Mouse (Mus musculus) frontal cortex, postnatal 10 days (tissue): ENCODE measurements around the gene Oscp1.
"Not testable (repeated sequence)": the region's sequence is repeated elsewhere in the genome, so short reads cannot be mapped to it uniquely, and the experiment has no call there.

Experiments used
- DNase-seq, 2 experiments: peaks; one replicate each; pipeline ENCODE4 v3.0.0; 2022; ENCODE audit warnings: low spot score in 2 of 2, mixed read lengths in 1 of 2

The Oscp1 gene

GRCm38 (mm10) chr4:126083021-126083420, 24.7 kb downstream of the Oscp1 start:
- DNase-seq, result no peak

DNA sequence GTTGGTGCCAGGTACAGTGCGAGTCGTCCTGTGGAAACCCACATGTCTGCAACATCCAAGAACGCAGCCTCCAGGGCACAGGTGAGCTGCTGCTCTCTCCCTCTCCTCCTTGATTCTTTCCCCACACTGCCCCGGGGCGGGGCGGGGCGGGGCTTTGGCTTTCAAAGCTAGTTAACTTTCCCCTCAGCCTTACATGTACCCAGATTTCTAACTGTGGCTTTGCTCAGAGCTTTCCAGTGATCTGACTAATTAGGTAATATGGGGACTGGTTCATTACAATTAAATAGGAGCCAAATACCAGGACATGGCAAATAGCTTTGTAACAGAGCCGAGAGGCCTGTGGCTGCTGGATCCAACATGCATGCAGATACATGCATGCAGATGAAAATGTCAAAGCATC, 26.0 kb downstream of the Oscp1 start:
- no peak for DNase-seq

DNA sequence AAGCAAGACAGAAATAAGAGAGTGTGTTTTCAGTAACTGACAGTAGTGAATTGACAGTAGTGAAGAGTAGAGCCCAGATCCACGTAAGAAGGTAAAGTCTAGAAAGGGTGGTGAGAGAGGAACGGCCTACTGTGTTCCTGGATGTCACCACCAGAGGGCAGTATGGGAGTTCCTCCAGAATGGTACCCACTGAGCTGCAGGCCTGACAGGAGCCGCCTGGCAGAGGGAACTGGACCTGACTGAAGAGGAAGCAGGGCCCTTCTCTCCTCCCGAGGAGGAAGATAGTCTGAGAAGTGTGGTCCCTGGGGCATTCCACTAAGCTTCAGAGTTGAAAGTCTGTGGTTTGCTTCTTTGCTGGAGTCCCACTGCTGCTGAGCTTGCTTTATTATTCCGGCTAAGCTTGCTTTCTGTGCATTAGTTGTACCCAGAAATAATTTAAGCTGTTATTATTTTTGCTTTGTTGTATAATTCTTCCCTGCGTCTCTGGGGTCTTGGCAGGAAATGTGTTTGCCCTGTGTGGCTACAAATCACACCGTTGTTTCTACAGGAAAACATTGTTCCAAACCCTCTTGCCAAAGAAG, 27.7 kb downstream of the Oscp1 start:
- DNase-seq, result peak; percentile 45 to 72

DNA sequence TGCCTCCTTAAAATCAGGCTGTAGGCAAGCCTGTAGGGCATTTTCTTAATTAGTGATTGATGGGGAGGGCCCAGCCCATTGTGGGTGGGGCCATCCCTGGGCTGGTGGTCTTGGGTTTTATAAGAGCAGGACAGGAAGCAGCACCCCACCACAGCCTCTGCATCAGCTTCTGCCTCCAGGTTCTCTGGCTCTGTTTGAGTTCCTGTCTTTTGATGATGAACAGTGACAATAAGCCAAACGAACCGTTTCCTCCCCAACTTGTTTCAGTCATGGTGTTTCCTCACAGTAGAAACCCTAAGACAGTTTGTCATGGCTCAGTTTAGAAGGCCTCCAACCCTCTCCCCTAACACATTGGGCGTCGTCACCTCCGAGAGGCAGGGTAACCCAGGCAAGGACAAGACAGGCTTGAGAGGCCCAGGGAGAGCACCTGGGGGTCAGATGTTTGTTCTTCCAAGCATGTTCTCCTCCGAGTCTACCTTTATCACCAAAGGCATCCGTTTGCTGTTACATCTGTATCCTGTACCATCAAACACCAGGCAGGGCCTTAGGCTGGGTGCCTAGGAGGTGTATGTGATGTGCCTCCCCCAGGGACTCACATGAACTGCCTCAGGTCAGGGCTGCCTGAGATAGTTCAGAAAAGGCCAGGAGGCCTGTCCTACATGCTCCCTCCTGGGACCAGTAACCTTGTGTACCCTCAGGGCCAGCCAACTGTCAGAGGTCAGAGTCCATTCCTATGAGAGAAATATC, 31.9 kb downstream of the Oscp1 start:
- DNase-seq, result no peak

DNA sequence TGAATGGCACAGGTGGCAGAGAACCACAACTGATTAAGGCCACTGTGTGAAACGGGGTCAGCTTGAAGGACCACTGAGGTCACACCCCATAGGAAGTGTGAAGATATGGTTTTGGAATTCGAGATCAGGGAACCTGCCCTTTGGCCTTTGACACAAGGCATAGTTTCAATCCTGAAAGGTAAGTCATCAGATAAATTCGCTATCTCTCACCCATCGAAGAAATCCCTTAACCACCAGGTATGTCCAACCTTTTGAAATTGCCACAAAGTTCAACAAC, 32.4 kb downstream of the Oscp1 start:
- no peak for DNase-seq

- DNase-seq, result no peak
These were observed 33.5 kb downstream of the Oscp1 start for GRCm38 (mm10) chr4:126091873-126092272.

GRCm38 (mm10) chr4:126095622-126096430, 37.5 kb downstream of the Oscp1 start:
- not testable (repeated sequence) for DNase-seq

GRCm38 (mm10) chr4:126096464-126097111, 38.2 kb downstream of the Oscp1 start, which contains the start of gene Lsm10:
Lsm10 (plus strand) TSS chr4:126096623.
- DNase-seq, result peak; percentile 92 to 95

GRCm38 (mm10) chr4:126097711-126098253, 39.4 kb downstream of the Oscp1 start:
- no peak for DNase-seq

- DNase-seq, result no peak
These were observed 41.0 kb downstream of the Oscp1 start for GRCm38 (mm10) chr4:126099365-126099764.

GRCm38 (mm10) chr4:126100764-126101163, 42.4 kb downstream of the Oscp1 start:
- no peak for DNase-seq

- DNase-seq, result no peak
These were observed 43.9 kb downstream of the Oscp1 start for GRCm38 (mm10) chr4:126102061-126102841.

DNA sequence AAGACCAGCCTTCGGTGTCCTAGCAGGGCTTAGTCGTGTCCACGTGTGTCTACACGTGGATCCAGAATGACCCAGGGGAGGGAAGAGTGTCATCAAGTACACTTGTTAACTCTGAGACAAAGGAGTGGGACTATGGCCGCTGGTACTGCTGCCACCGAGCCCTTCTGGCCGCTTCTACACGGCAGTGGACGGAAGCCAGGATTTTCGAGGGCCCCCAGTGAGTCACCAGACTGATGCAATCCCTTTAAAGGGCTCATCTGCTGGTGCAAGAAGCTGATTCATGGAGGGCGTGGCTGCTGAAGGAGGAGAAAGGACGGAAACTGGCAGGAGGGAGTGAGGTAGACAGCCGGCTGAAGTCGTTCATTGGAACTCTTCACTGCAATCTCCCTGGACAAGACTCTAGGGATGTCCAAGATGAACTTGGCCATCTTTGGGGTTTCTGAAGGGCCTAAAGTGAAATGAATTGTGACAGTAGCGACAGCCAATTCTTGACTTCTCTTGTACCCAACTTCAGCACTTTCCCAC, 44.8 kb downstream of the Oscp1 start:
- DNase-seq, result peak; percentile 68 to 82

GRCm38 (mm10) chr4:126103590-126104068, 45.3 kb downstream of the Oscp1 start, which contains the start of gene Stk40:
Stk40 (plus strand) TSS chr4:126103957.
- peak; percentile 93 for DNase-seq

DNA sequence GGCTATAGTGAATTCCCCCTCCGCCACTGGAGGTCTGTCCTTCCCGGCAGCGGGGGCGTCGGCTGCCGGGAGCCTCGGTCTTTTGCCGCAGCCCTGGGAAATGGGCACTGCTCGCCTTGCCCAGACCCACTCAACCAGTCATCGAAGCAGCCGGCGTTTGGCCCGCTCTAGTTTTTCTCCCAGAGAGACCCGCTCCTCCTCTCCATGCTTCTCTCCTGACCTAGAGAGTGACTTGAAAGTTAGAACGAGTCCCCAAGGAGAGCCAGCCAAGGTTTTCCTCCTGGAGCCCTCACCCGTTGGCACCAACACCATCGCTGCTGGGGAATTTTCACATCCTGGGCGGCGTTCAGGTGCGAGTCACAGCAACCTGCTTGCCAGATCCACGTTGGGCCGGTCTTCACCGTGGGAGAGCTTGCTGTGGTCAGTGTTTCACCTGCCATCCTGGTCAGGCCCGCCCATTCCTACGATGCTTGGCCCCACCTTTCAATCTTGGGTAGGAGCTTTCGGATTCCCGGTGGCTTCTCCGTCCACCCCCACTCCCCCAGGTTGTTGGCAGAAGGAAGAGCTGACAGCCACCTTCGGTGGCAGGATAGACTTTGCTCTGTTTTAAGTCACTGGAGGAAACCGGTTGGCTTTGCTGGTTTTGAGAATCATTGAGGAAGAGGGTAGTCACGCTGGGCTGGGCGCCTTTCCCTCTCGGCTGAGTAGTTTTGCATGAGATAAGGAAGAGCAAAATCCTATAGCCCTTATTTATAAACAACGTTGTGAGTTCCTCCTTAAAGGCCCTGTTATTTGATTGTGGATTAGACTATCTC, 46.1 kb downstream of the Oscp1 start:
- no peak for DNase-seq

DNA sequence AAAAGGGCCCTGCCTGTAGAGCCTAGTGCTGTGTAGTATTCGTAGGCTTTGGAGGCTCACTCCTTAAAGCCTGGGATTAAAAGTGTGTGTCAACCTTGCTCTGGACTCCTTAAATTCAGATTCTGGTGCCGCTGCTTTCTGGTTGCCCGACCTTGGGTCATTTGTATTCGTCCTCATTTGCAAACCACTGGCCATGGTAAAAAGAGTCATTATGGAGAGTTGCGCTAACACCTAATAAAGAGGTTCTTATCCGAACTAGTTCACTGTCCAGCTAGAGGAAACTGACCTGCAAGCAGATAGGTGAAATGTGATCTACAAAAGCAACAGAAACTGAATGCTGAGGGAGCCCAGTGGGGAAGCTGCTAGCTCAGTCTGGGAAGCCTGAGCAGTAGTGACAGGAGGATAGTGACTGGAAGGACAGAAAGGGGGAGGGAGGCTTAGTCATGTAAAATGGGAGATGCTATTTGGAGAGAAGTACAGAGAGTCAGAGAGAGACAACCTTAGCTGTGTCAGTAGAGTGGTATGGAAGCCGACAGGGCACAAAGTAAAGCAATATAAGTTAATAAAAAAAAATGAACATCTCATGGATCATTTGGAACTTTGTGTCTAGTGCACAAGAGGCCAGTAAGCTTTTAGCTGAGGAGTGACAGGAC, 46.9 kb downstream of the Oscp1 start:
- DNase-seq, result no peak

DNA sequence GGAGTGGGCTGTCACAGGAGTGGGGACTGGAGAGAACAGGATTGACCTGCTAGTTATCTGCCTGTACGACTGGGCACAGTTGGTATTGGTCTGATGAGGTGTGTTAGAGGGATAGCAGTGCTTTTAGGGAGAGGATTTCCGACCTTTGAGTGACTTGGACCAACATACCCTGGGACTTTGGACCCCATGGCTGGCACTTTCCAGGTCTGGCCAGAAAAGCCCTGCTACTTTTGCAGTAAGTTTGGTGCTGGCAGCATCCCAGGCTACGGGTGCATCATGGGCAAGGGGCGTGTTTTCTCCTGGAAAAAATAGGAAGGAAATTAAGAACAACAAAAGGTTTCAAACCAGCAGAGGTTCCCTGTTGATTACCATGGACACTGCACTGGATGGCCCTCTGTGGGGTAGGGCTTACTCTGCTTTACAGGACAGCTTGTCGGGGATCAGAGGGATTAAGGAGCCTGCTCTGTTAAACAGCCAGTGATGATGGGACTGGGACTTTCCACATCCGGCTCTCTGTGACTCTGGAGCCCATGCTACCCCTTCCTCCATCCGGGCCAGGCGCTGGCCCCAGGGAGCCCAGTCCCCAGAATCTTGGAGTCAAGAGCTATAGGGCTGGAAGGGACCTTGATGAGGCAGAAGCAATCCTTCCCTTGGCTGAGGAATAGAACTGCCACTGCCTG, 49.8 kb downstream of the Oscp1 start:
- DNase-seq, result no peak

- no peak for DNase-seq
These were observed 51.4 kb downstream of the Oscp1 start for GRCm38 (mm10) chr4:126109613-126110373.
